Mouse (Mus musculus) heart, postnatal 10 days (tissue): ENCODE measurements around the gene Rap1gds1. TPM values are rescaled to one million over a fixed set of nuclear protein-coding genes. Genes with fewer than 3 reads are reported as not detected.

Experiments
- DNase-seq, 2 experiments: peaks; one replicate each; pipeline ENCODE4 v3.0.0; 2021
- intact Hi-C: fragments of 180-260 bp; cut with DNase I; formaldehyde crosslinking; loops from one replicate; pipeline ENCODE4 v1.15.1; 2025
- total RNA-seq, 2 experiments: library from RNA; stranded (reverse); gene quantifications; 2 replicates each; pipeline ENCODE4 v1.2.3; 2021

The Rap1gds1 gene
- total RNA-seq, 2 experiments from 2014 or later = 43.6 to 45.0 TPM

DNA sequence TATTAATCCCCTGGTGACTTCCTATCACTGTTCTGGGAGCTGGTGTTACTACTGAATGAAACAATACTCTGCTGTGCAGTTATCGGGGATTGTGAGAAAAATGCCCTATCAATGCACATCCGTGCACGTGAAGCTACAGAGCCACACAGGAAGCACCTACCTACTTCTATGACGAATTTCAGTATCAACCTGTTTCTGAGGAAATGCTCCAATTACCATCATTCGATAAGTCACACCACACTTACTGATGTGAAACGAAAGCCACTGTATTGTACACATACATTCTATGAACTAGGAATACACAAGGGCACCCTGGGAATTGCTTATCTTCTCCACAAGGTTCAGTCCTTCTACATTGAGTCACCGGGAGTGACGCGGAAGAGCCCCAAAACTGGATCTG, 10.9 kb downstream of the Rap1gds1 start:
- intact Hi-C loops = no loop called here
- no peak for DNase-seq

DNA sequence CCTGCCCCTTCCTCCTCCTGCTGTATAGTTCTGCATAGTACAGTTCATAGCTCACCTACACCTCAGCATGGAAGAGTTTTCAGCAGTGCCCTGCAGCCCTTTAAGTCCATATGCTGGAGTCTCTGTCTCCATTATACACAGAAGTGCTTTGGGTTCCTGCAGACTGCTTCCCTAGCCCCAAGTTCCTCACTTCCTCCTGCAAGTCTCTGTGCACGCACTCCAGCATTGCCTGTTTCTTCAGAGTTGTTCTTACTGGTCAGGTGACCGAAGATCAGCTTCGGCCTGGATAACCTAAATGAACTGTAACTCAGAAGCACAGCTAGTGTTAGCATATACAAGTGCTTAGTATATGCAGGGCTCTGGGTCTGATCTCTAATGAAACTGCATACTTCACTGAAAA, 12.9 kb downstream of the Rap1gds1 start:
- intact Hi-C loops = no loop called here
- no peak for DNase-seq

DNA sequence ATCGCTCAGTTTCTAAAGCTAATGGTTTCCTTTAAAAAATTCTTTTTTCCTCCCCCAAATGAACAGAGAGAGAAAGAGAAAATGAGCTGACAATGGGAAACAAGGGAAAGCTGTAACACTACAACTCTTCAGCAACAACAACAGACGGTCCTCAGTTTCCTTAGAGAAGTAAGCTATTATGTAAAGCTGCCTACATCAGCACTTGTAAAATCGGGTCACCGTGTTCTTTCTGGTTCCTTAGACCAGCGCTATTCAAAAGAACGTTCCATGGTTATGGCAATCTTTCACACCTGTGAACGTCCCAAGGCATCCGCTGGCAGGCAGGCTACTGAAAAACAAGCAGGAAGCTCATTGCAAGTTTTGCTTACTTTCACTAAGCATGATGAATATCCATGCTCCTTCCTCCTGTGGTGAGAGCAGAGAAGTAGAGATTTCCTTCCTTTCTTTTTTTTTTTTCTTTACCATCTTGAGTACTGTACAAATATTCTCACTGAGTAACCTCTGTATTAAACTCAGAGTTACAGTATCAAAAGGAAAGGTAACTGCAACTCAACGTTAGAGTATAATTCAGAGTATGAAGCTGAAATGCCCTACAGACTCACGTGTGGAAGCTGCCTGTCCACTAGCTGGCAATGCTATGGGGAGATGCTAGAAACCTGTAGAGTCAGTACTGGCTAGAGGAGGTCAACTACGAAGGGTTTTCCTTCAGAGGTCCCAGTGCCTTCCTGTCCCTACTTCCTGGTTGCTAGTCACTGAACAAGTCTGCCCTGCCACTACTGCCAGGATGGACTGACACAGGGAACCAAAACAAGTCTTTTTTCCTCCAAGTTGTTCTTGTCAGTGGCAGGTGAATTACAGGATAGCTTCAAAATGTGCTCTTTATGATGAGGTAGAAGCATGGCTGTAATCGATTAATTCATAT, 26.0 kb downstream of the Rap1gds1 start:
- intact Hi-C loops = no loop called here
- DNase-seq = no peak

DNA sequence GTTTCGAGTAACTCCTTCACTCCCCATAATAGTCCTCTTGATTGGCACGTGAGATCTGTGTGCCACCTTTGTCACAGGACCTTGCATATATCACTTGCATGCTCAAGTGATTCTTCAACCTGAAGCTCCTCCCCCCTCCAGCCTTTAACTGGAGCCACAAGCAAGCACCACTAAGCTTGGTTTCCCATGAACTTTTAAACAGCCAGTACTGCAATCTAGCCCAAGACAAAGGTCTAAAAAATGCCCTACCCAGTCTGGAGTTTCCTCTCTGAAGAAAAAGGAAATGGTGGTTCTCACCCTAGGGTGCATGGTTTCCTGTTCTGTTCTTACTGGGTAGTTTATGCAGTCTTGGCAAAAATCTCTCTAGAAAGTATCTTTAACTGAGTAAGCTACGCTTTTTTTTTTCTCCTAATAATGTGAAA, 32.6 kb downstream of the Rap1gds1 start:
- intact Hi-C loops = no loop called here
- peak in 1 of 2 experiments; percentile 7 for DNase-seq

DNA sequence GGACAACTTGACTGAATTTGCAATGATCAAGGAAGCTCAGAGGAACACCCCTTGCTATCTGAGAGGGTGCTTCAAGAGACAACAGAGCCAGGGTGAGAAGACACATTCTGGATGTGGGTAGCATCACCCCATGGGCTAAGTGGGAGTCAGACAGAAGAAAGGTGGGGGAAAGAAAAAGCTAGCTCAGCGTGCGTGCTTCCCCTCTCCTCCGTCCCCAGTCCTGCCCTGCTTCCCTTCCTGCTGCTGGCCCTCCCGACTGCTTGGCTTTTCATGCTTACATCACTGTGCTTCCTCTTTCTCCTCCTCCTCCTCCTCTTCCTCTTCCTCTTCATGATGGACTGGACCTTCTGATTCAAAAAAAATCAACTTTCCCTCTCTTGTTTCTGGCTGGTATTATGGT, 33.1 kb downstream of the Rap1gds1 start:
- intact Hi-C loops = no loop called here
- DNase-seq = no peak

DNA sequence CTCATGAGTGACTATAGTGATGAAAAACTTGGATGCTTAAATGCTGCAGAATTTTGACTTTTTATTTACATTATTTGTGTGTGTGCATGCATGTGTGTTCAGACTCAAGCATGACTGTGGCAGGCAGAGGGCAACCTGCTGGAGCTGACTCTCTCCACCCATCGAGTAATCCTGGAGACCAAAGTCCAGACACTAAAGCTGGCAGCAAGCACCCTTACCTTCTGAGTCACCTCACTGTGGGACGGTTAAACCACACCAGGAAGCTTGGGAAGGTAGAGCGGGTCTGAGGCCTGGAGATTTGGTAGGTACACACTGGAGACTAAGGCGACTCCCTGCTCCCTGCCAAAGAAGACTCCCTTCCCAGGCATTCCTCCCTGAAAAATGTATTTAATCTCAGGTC, 38.0 kb downstream of the Rap1gds1 start:
- intact Hi-C loops = no loop called here
- DNase-seq = no peak

GRCm38 (mm10) chr3:139033179-139033578, 41.8 kb downstream of the Rap1gds1 start:
- DNase-seq = no peak
- intact Hi-C loops = no loop called here

DNA sequence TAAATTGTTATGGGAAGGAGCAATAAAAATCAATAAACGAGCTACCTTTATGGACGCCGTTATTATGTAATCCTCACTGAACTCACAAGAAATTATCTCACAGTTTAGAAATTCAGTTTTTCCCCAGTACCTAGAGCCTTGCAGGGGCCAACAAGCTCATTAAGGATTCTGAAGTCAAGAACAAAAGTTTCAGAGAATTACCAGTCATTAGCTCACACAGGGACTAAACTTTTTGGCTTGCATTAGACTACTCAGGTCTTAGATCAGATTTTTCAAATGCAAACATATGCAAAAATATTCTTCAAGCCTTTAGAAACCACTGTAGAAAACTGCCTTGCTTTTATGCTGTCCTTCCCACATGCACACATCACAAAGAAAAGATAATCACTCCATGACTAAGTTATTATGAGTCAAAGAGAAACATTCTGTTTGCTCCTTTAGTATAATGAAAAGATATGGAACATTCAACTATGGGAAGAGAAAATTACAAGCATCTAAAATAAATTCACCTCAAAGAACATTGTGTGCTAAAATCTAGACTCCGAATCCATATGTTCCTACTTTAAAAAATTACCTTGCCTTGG, 44.3 kb downstream of the Rap1gds1 start:
- DNase-seq = no peak
- intact Hi-C loops = no loop called here

DNA sequence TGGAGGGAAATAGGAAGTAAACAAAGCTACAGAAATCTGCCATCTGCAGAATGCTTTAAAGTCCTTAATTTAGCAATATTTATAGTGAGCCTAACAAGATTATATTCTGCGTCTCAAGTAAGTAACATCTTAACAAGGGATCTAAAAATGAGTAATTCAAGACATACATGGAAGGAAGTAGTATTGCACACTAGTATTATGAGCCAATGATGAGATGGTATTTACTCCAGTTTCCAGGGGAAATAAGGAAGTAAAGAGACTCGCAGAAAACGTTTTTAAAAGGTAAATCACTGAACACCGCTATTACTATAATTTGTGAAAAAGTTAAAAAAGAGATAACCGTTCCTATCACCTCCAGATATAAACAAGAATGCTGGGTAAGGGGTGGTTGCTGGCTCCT, 49.9 kb downstream of the Rap1gds1 start:
- intact Hi-C loops = no loop called here

DNA sequence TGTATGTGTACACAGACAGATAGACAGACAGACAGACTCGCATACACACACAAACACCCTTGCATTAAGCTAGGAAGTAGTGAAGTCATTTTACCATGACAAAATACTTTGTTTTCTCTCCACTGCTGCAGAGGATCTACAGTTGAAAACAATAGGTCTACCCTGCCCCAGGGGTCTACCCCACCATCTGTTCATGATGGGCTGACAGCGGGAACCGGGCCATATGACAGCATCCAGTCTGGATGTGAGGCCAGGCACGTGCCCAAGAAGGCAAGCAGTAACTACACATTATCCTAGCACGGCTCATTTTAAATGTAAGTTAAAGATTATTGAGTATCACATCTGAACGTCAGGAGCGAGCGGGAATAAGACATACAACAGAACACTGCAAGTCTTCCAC, 51.4 kb downstream of the Rap1gds1 start:
- intact Hi-C loops = no loop called here
- no peak for DNase-seq

More for the DNA sequence above, 49.9 kb downstream of the Rap1gds1 start:
- DNase-seq = no peak

DNA sequence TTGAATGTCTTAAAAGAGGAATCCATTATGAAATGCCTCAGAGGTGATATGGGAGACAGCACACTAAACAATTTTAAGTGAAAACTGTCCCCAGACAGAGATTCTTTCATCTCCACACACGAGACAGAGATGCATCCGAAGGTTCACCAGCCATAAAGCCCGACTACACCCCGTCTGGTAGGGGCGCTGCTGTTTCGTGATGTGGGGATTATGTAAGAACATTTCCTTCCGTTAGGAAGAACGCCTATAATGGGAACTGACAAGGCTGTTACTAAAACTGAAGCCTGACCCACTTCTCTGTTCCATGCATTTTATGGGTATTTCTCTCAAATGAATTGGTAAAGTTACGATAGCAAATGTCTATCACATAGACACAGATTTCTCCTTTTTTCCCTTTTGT, 62.6 kb downstream of the Rap1gds1 start:
- peak; percentile 2 to 9 for DNase-seq
- intact Hi-C loops = no loop called here

GRCm38 (mm10) chr3:139005669-139006068, 69.3 kb downstream of the Rap1gds1 start:
- intact Hi-C loops = no loop called here

GRCm38 (mm10) chr3:139002774-139003173, 72.2 kb downstream of the Rap1gds1 start:
- no peak for DNase-seq
- intact Hi-C loops = no loop called here

More at GRCm38 (mm10) chr3:139005669-139006068, 69.3 kb downstream of the Rap1gds1 start:
- no peak for DNase-seq

DNA sequence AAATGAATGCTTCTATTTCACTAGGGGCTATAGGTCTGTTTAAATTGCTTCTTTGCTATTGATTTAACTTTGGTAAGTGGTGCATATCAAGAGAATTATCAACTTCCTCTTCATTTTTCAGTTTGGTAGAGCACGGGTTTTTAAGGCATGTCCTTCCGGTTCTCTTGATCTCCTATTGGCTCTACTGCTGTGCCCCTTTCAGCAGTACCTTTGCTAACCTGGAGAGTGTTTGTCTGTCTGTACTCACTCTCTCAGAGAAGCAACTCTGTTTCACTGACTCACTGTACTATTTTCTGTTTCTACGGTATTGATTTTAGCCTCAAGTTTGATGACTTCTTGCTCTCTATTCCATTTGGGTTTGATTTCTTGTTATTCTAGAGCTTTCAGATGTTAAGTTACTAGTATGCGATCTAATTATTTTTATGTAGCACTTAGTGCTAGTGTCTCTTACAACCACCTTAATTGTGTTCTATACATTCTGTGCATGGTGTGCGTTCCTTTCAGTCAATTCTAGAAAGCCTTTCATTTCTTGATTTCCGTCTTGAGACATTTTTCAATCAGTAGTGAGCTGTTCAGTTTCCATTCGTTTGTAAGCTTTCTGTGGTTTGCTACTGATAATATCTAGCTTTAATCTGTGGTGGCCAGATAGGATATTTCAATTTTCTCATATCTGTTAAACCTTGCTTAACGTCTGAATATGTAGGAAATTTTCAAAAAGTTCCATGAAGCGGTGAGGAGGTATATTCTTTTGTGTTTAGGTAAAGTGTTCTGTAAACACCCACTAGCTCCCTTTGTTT, 74.7 kb downstream of the Rap1gds1 start:
- intact Hi-C loops = no loop called here
- DNase-seq = no peak

GRCm38 (mm10) chr3:138993473-138993872, 81.5 kb downstream of the Rap1gds1 start:
- no peak for DNase-seq
- intact Hi-C loops = no loop called here

DNA sequence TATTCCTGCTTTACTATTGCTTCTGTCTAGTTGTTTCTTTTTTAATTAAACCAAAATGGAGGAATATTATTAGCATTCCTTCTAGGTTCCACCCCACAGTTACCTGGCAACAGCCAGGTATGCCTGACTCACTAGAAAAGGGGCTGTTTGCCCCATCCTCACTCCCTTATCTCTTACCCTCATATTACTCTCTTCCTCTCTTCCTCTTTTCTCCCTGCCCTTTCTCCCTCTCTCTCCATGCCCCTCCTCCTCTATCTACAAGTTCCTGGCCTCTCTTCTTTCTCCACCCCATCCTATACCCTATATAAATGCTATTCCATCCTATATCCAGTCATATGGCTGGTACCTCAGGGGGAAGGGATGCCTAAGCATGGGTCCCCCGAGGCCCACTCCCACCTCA, 83.6 kb downstream of the Rap1gds1 start:
- no peak for DNase-seq
- intact Hi-C loops = no loop called here

- intact Hi-C loops = no loop called here
- no peak for DNase-seq
Measured at GRCm38 (mm10) chr3:138989141-138989540, 85.9 kb downstream of the Rap1gds1 start.

- intact Hi-C loops = no loop called here
- DNase-seq = no peak
Measured at GRCm38 (mm10) chr3:138988004-138988403, 87.0 kb downstream of the Rap1gds1 start.

GRCm38 (mm10) chr3:138982249-138982648, 92.8 kb downstream of the Rap1gds1 start:
- intact Hi-C loops = no loop called here

GRCm38 (mm10) chr3:138977413-138977812, 97.6 kb downstream of the Rap1gds1 start:
- intact Hi-C loops = no loop called here
- DNase-seq = no peak

More at GRCm38 (mm10) chr3:138982249-138982648, 92.8 kb downstream of the Rap1gds1 start:
- DNase-seq = no peak

GRCm38 (mm10) chr3:138967627-138968026, 107.4 kb downstream of the Rap1gds1 start:
- DNase-seq = no peak
- intact Hi-C loops = no loop called here
